Comparison of ENCODE assay signal across 25 mouse cellular contexts in the genomic region with DNA sequence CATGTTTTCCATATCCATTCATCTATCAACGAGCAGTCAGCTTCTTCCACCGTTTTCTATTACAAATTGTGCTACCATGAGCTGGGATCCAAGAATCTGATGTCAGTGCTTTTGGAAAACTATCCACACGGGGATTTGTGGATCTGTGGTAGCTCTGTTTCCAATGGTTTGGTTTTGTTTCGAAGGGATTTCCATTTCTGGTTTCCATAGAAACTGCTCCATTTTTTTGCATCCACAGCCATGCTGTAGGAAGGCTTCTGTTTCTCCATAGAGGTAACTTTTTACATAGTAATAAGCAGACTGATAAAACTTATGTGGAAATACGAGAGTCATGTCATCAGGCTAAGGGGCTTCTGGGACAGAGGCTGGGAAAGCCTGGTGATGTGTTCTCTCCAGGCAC.
DNase-seq lines count a peak whose midpoint lies in the region; ATAC-seq lines count a peak whose summit lies in the region.
"Had no signal": no experiment of that assay in that cellular context is flagged by ENCODE, and none has a peak within 500 bp of the region (broad histone marks: within the 10 kb centered on the region; RNA-seq: fewer than 3 reads in every experiment).

No protein-coding gene starts in this region.

- no peak overlapping the region for H3K4me2 ChIP-seq in heart, embryonic 11.5 days
- H3K4me2 ChIP-seq in midbrain, embryonic 15.5 days = 0 out of 2 replicates have a peak overlapping the region, but pooled peaks have one; percentile 6
- H3K4me2 ChIP-seq in midbrain, embryonic 13.5 days (replicated peaks) = no peak overlapping the region
- no peak overlapping the region for H3K4me2 ChIP-seq in embryonic facial prominence, embryonic 14.5 days (ENCODE audit: low read depth, low read length)
- H3K4me2 ChIP-seq: embryonic facial prominence, embryonic 15.5 days; heart, embryonic 15.5 days; limb, embryonic 13.5 days; liver, embryonic 12.5 days had no signal

- H3K9ac ChIP-seq in heart, embryonic 11.5 days (ENCODE audit: low read depth, low read length) = no peak overlapping the region
- H3K9ac ChIP-seq in midbrain, embryonic 15.5 days = no peak overlapping the region
- no peak overlapping the region for H3K9ac ChIP-seq in midbrain, embryonic 13.5 days (replicated peaks)
- H3K9ac ChIP-seq in embryonic facial prominence, embryonic 14.5 days (ENCODE audit: low read depth, low read length) = no peak overlapping the region
- H3K9ac ChIP-seq: embryonic facial prominence, embryonic 15.5 days; heart, embryonic 15.5 days; limb, embryonic 13.5 days; liver, embryonic 12.5 days; liver, postnatal 0 days had no signal

- H3K36me3 ChIP-seq in heart, embryonic 11.5 days (ENCODE audit: control insufficient read depth, insufficient read depth, low read length) = no peaks in the 10 kb centered on the region
- H3K36me3 ChIP-seq in midbrain, embryonic 15.5 days (replicated peaks) = no peaks in the 10 kb centered on the region
- 0 out of 2 replicates have a peak, but pooled peaks cover 2% of the 10 kb centered on the region for H3K36me3 ChIP-seq in midbrain, embryonic 13.5 days
- no peaks in the 10 kb centered on the region for H3K36me3 ChIP-seq in embryonic facial prominence, embryonic 14.5 days (ENCODE audit: control insufficient read depth, insufficient read depth, low read length)
- H3K36me3 ChIP-seq: embryonic facial prominence, embryonic 15.5 days; heart, embryonic 15.5 days; limb, embryonic 13.5 days; liver, embryonic 12.5 days had no signal

- H3K9me3 ChIP-seq in heart, embryonic 11.5 days (replicated peaks; ENCODE audit: control insufficient read depth, low read length) = no peaks in the 10 kb centered on the region
- H3K9me3 ChIP-seq in midbrain, embryonic 15.5 days = no peaks in the 10 kb centered on the region
- H3K9me3 ChIP-seq in midbrain, embryonic 13.5 days = no peaks in the 10 kb centered on the region
- no peaks in the 10 kb centered on the region for H3K9me3 ChIP-seq in embryonic facial prominence, embryonic 14.5 days (ENCODE audit: control insufficient read depth, low read length)
- H3K9me3 ChIP-seq: embryonic facial prominence, embryonic 15.5 days; heart, embryonic 15.5 days; limb, embryonic 13.5 days; liver, embryonic 12.5 days had no signal

- ATAC-seq in heart, embryonic 11.5 days (replicated peaks; ENCODE audit: insufficient number of reproducible peaks, low FRiP score, low TSS enrichment) = no peak
- peak; percentile 66 for ATAC-seq in midbrain, embryonic 15.5 days (replicated peaks)
- ATAC-seq in midbrain, embryonic 13.5 days = no peak
- no peak for ATAC-seq in embryonic facial prominence, embryonic 14.5 days (ENCODE audit: low read depth)
- ATAC-seq: forebrain, embryonic 14.5 days; intestine, embryonic 16.5 days; liver, embryonic 12.5 days; liver, postnatal 0 days had no signal

- no peak overlapping the region for H3K27ac ChIP-seq in heart, embryonic 11.5 days (ENCODE audit: low read depth, low read length)
- H3K27ac ChIP-seq in midbrain, embryonic 15.5 days = peak overlapping the region; percentile 65
- no peak overlapping the region for H3K27ac ChIP-seq in midbrain, embryonic 13.5 days
- no peak overlapping the region; the same call in 1 of the 2 replicates for H3K27ac ChIP-seq in embryonic facial prominence, embryonic 14.5 days (replicated peaks; ENCODE audit: low read depth, low read length)
- H3K27ac ChIP-seq: embryonic facial prominence, embryonic 15.5 days; heart, embryonic 15.5 days; kidney, postnatal 0 days; limb, embryonic 13.5 days; liver, embryonic 12.5 days had no signal

- H3K4me3 ChIP-seq in heart, embryonic 11.5 days (ENCODE audit: low read depth, low read length) = no peak overlapping the region
- H3K4me3 ChIP-seq in midbrain, embryonic 15.5 days = no peak overlapping the region
- no peak overlapping the region for H3K4me3 ChIP-seq in midbrain, embryonic 13.5 days (replicated peaks)
- no peak overlapping the region for H3K4me3 ChIP-seq in embryonic facial prominence, embryonic 14.5 days (ENCODE audit: low read depth, low read length)
- H3K4me3 ChIP-seq: embryonic facial prominence, embryonic 15.5 days; heart, embryonic 15.5 days; limb, embryonic 13.5 days; liver, embryonic 12.5 days; megakaryocyte, embryonic 14.5 days had no signal

- no peaks in the 10 kb centered on the region for H3K4me1 ChIP-seq in heart, embryonic 11.5 days (ENCODE audit: control insufficient read depth, insufficient read depth, low read length)
- H3K4me1 ChIP-seq in midbrain, embryonic 15.5 days = peaks cover 5% of the 10 kb centered on the region
- no peaks in the 10 kb centered on the region for H3K4me1 ChIP-seq in midbrain, embryonic 13.5 days (replicated peaks)
- H3K4me1 ChIP-seq in embryonic facial prominence, embryonic 14.5 days (ENCODE audit: control insufficient read depth, insufficient read depth, low read length) = peaks cover 5% of the 10 kb centered on the region; the same call in 1 of the 2 replicates
- H3K4me1 ChIP-seq: heart, embryonic 15.5 days; liver, embryonic 12.5 days; megakaryocyte, embryonic 14.5 days had no signal

- WGBS in heart, embryonic 11.5 days (ENCODE audit: insufficient replicate concordance) = 66% methylated on average over 5 of the region's 5 CpGs
- 52% methylated on average over 5 of the region's 5 CpGs for WGBS in midbrain, embryonic 15.5 days
- WGBS in midbrain, embryonic 13.5 days = 70% methylated on average over 5 of the region's 5 CpGs
- WGBS in embryonic facial prominence, embryonic 14.5 days = 47% methylated on average over 5 of the region's 5 CpGs

- no peaks in the 10 kb centered on the region for H3K27me3 ChIP-seq in heart, embryonic 11.5 days (ENCODE audit: control insufficient read depth, insufficient read depth, low read length)
- no peaks in the 10 kb centered on the region for H3K27me3 ChIP-seq in midbrain, embryonic 15.5 days (replicated peaks)
- H3K27me3 ChIP-seq in midbrain, embryonic 13.5 days = no peaks in the 10 kb centered on the region
- H3K27me3 ChIP-seq in embryonic facial prominence, embryonic 14.5 days (replicated peaks; ENCODE audit: control insufficient read depth, insufficient read depth, low read length) = no peaks in the 10 kb centered on the region
- H3K27me3 ChIP-seq: embryonic facial prominence, embryonic 15.5 days; heart, embryonic 15.5 days; limb, embryonic 13.5 days; liver, embryonic 12.5 days; megakaryocyte, embryonic 14.5 days had no signal

- peak; percentile 36 for DNase-seq in heart, adult 11 months
- DNase-seq in embryonic facial prominence, embryonic 14.5 days (ENCODE audit: low spot score) = peak; percentile 38
- DNase-seq in kidney, postnatal 25 days = no peak
- DNase-seq: adrenal gland, postnatal 25 days; B cell, adult 2 months; cerebellum, adult 8-10 months; cerebellum, postnatal 36 days; embryo, embryonic 11 days; gastrocnemius, postnatal 10 days; kidney, adult 8-10 months; layer of hippocampus, adult 9-11 months; liver, postnatal 0 days; lung, postnatal 36 days; thymus, postnatal 4 days had no signal

Comparison
In these comparisons a context has a peak if more than half of its experiments do, and no peak if none do; other contexts are left out.
1. DNase-seq: peak in heart, adult 11 months (single experiment) and embryonic facial prominence, embryonic 14.5 days (single experiment); none in kidney, postnatal 25 days (0 of 2).